Mouse (Mus musculus): ENCODE data around the gene Anxa8.

The Anxa8 gene

GRCm38 (mm10) chr14:34085731-34086130 is at the start of gene Anxa8:
TSS of gene Anxa8 (plus strand) at chr14:34085981.
- DNase-seq (ENCODE audit: low read depth, low spot score) = no peak

GRCm38 (mm10) chr14:34041241-34041640 is 44.5 kb upstream of the Anxa8 start:
- DNase-seq (ENCODE audit: low read depth, low spot score) = no peak

DNA sequence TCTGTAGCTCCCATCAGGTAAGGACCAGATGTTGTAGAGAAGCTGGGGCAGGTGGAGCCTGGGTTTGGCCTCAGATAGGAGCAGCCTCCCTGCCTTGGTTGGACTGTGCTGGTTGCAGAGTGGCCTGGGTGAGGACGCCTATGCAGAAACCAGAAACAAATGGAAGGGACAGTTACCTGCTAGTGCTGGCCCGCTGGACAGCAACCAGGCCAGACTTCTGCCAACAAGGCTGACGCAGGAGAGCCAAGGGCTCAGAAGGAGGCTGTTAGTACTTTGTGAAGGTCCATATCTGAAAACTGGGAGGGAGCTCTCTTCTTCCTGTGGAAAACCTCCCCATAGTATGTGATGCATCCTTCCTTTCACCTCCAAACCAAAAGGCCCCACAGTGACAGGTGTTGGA is 42.4 kb upstream of the Anxa8 start:
- DNase-seq (ENCODE audit: low read depth, low spot score) = no peak

- no peak for DNase-seq (ENCODE audit: low read depth, low spot score)
These were observed 35.5 kb upstream of the Anxa8 start for GRCm38 (mm10) chr14:34050101-34050779.

GRCm38 (mm10) chr14:34052516-34052915 is 33.3 kb upstream of the Anxa8 start, which contains the start of gene Antxrl:
TSS of gene Antxrl (plus strand) at chr14:34052707.
- DNase-seq (ENCODE audit: low read depth, low spot score) = no peak

DNA sequence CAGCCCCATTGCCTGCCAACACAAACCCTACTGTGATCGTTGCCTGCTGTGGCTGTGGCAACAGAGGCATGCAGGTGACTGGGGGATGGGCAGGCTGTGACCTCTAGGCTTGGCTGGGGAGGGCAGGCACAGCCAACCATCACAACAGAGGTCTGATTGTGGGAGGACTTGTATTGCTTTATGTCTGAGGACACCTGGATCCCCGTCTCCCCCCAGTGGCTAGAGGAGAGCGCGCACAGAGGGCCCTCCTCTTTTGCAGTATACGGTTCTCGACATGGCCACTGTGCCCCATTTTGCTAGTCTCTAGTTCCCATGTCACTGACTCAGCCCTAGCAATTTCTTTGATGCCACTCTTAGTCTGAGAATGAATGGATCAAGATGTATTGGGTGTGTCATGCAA is 14.1 kb upstream of the Anxa8 start:
- no peak for DNase-seq (ENCODE audit: low read depth, low spot score)

GRCm38 (mm10) chr14:34075346-34075745 is 10.4 kb upstream of the Anxa8 start:
- no peak for DNase-seq (ENCODE audit: low read depth, low spot score)

DNA sequence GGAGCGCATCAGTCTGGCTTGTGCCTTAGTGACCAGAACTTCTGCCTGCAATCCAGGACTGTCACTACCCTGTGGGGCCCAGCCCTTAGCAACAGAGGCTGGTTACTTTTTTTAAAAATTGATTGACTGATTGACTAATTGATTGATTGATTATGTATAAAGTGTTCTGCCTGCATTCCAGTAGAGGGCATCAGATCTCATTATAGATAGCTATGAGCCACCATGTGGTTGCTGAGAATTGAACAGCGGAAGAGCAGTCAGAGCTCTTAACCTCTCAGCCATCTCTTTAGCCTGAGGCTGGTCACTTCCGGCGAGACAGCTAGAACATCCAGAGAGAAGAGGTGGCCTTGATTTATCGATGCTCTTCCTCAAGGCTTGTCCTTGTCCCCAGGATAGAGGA is 8.6 kb upstream of the Anxa8 start:
- no peak for DNase-seq (ENCODE audit: low read depth, low spot score)

- no peak for DNase-seq (ENCODE audit: low read depth, low spot score)
These were observed 7.5 kb upstream of the Anxa8 start for GRCm38 (mm10) chr14:34078293-34078692.

DNA sequence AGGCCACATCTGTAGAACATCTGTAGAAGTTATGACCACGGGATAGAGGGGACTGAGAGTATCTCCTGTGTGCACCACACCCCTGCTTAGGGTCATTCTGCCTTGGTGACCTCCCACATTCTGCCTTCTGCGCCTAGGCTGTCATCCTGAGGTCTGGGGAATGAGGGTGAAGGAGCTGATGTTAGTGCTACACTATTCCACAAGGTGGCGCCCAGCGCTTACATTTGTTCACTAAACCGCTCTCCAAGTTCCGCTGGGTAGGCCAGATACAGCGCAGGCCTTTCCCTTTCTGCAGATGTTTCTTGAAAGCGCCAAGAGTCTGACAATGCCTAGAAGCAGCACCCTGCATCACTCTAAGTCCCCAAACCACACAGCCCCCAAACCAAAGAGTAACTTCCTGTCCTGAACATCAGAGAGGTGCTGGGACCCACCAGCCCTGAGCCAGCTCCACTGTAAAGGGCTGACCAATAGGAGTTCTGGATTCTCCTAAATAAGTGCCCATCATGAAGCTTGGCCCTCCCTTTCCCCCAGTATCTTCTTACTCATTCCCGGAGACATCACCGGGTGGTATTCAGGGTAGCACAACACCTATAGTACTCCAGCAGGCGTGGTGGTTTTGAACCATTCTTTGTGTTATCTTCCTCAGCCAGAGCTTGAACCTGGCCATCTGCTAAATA is 5.3 kb upstream of the Anxa8 start:
- DNase-seq (ENCODE audit: low read depth, low spot score) = peak; percentile 12

DNA sequence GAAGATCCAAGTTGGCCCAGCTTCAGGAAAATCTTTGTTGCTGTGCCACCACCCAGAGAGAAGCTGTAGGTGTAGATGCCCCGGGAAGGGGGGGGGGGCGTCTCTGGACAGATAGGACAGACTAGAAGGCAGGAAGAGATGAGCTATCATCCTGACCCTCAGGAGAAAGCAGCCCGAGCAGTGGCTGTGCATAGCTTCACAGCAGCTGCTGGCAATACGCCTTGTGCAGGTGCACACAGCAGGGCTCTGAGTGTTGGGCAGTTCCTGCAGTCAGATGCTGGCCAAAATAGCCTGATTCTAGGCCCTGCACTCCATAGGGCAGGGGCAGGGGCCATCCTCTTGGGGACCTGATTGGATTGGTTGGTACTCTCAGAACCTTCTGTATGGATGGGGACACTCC is 1.0 kb downstream of the Anxa8 start:
- DNase-seq (ENCODE audit: low read depth, low spot score) = no peak

DNA sequence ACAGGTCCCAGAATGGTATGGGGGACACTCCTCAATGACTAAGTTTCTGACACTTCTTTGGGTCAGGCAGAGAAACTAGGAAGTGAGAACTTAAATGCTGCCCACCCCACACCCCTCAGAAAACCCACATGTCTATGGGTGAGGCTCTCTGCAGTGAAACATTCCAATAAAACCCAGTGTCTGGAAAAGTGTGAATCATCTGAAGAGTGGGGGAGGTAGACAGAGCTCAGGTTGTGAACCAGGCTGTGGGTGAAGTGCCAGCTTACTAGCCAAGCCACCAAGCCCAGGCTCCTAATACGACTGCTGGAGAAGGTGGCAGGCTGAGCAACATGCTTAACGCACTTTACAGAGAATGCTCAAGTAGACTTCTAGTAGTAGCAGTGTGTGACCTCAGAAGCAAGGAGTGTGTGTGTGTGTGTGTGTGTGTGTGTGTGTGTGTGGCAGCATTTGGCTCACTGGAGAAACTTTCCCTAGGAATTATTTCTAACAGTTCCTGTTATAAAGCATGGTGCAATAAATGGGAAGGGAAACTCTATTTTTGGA is 2.1 kb downstream of the Anxa8 start:
- no peak for DNase-seq (ENCODE audit: low read depth, low spot score)

DNA sequence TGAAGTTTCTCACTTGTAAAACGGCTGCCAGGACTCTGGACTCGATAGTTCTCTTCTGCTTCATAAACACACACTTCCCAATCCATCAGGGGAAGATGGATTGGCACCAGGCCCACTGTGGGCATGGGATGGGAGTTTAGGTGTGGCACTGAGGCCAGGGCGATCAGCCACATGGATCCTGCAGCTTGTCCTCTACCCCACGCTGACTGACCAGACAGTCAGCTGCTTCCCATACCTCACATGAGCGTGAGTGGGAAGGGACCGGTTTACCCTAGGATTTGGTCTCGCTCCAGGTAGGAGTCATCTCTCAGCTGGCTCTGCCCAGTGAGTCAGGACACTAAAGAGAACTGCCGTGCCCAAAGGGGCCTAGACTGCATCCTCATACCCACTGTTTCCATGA is 4.0 kb downstream of the Anxa8 start:
- no peak for DNase-seq (ENCODE audit: low read depth, low spot score)

DNA sequence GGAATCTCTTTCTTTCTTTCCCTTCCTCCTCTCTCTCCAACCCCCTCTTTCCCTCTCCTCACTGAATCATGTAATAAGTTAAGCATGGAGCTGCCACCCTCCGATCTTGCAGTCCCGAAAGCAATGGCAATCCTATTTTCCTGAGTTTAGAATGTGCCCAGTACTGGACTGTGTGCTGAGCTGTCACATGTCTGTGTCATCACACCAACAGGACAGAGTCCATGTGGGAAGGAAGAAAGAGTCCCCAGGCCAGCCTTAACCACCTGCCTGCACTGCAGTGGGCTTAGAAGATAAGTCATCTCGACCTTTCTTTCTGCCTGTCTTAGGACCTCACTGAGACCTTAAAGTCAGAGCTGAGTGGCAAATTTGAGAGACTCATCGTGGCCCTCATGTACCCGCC is 5.7 kb downstream of the Anxa8 start:
- no peak for DNase-seq (ENCODE audit: low read depth, low spot score)

- no peak for DNase-seq (ENCODE audit: low read depth, low spot score)
These were observed 7.1 kb downstream of the Anxa8 start for GRCm38 (mm10) chr14:34092856-34093255.

DNA sequence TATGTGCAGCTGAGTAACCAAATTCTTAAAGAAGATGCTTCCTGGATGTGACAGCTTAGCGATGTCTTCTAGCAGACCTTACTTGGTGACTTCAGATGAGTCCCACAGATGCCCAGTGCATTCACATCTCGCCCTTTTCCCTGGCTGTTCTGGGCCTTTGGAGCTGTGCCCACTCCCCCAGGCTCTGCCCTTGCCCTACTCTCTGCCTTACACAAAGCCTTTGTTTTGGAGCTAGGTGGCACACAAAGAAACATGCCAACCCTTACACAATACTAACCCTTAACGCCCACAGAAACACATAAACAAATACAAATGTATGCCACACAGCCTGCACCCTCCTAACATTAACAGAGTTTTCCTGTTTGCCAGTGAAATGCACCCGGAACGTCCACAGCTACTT is 10.4 kb downstream of the Anxa8 start:
- no peak for DNase-seq (ENCODE audit: low read depth, low spot score)

- DNase-seq (ENCODE audit: low read depth, low spot score) = no peak
These were observed 16.8 kb downstream of the Anxa8 start, which contains the start of gene A630023A22Rik for GRCm38 (mm10) chr14:34102601-34103000. TSS of gene A630023A22Rik (minus strand) at chr14:34102754.

DNA sequence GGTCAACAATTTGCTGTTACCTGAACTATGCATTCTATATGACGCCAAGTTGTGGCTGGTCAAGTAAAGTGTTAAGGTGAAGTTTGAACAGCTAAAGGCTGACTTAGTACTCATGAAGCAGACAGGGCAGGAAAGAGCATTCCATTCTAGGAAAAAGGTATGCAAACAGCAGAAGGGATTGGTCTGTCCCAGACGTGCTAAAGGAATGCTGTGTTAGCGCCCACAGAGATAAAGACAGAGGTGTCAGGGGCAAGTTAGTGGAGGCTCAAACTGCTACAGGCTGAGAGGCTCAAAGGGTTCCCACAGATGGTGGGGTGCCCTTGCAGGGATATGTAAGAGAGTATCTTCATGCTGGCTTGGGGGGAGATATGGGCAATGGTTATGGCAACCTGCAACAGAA is 18.1 kb downstream of the Anxa8 start:
- no peak for DNase-seq (ENCODE audit: low read depth, low spot score)

DNA sequence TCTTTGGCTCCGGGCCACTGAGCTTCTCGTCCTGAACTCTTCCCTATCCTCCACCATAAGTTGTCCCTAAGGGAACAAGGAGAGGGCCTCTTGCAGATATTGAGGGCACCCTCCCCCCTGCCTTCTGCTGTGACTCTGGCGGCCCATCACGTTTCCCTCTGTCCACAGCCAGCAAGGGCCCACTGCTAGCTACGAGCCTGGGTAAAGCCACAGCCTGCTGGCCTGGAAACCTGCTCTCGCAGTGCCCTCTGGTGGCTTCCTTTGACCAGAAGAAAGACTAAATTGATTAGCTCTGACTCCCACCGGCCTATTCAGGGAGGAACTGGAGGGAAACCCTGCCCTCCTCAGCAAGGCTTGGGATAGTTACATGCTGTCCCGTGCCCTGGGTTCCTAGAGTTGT is 19.1 kb downstream of the Anxa8 start:
- no peak for DNase-seq (ENCODE audit: low read depth, low spot score)

GRCm38 (mm10) chr14:34106389-34107062 is 20.7 kb downstream of the Anxa8 start:
- DNase-seq (ENCODE audit: low read depth, low spot score) = no peak

DNA sequence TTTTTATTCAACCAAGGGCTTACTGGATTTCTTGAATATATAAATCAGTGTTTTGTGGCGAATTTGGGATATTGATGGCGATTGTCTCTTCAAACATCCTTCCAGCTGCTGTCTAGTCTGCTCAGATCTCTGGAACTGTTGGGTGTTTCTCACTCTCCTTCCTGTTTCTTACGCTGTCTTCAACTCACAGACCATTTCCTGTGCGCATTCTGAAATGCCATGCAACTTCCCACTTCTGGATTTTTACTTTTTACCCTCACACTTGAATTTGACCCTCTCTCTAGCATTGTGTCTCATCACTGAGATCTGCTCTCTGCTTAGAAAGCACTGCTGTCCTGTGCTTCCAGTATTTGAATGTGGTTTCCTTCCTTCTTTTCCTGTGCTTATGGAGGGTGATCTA is 21.8 kb downstream of the Anxa8 start:
- no peak for DNase-seq (ENCODE audit: low read depth, low spot score)

GRCm38 (mm10) chr14:34114311-34114710 is 28.5 kb downstream of the Anxa8 start:
- no peak for DNase-seq (ENCODE audit: low read depth, low spot score)

Measured in c-Kit-negative CD71-positive TER-119-positive erythroid progenitor cells, embryonic 14.5 days (primary cell).